Mouse (Mus musculus) adrenal gland, adult 2 months (tissue): ENCODE data around the gene Ece1. TPM values are rescaled to one million over a fixed set of nuclear protein-coding genes. Genes with fewer than 3 reads are reported as not detected.

Experiments
- DNase-seq: peaks from one replicate; pipeline ENCODE4 v3.0.0; 2021
- polyA plus RNA-seq: library from polyadenylated mRNA; depleted of rRNA; stranded (reverse); fragments of >200 nt; gene quantifications from 2 replicates; pipeline ENCODE4 v1.2.3, GENCODE M21; 2012
- total RNA-seq, 2 experiments: library from RNA; stranded (reverse); gene quantifications; 2 replicates each; pipeline ENCODE4 v1.2.3; 2021

Gene Ece1
- total and polyA plus RNA-seq, 3 experiments, result 228 to 424 (median 414) TPM

DNA sequence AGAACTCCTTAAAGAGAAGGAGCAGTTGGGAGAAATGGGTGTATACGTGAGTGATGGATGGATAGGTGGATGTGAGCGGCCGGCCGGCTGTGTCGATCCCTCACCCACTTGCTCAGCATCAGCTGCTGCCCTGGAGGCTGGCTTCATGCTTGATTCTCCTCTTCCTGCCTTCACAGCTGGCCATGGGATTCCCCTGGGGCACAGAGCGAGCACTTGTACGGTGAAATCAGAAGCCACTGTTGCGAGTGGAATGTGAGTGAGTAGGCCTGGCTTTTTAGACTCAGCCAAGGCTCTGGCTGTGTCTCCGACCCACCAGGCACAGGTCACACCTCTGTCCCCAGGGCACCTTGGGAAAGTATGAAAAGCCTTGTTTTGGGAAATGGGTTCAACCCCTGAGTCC, 20.6 kb downstream of the Ece1 start:
- no peak for DNase-seq

DNA sequence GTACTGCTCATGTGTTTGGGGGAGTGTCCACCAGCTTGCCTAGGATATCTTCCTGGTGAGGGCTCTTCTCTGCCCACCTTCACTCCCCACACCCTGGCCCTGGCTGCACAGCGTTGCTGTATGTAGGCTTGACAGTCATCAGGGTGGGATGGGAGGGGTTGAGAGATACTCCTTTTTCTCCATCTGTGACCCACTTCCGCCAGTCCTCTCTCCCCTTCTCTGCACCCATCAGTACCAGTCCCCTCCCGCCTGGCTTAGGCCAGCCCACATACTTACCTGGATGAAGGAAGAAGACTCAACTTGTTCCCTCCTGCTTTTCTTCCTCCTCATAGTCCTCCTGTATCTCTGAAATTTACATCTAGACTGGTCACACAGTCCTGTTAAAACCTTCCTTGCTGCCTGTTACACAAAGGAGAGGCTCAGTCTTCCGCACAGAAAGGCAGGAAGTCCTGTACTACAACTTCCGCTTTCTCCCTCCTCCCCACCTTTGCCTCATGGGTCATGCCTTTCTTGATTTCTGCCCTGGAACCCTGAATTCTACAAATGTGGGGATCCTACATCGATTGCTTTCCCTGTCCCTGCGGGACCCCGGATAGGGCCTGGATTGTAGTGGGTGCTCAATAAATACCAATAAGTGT, 21.6 kb downstream of the Ece1 start:
- no peak for DNase-seq

- no peak for DNase-seq
These were observed 25.4 kb downstream of the Ece1 start for GRCm38 (mm10) chr4:137887337-137887992.

DNA sequence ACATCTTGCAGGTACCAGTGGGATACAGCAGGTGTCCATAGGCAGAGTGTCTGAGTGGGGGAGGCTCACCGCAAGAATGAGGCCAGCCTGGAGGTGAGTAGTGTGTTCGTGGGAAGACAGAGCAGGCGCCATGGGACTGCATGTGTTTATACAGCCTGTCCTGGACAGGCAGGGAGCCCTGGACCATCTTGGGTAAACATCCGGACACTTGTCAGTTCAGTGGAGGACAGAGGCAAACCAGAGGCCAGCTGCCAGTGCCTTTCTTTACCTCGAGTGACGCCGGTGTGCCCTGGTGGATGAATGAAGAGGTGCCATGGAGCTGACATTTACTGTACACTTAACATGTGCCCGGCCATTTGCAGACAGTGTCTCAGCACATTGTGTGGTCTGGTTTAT, 26.0 kb downstream of the Ece1 start:
- no peak for DNase-seq

- peak; percentile 83 for DNase-seq
These were observed 28.6 kb downstream of the Ece1 start for GRCm38 (mm10) chr4:137890596-137890995.

GRCm38 (mm10) chr4:137891553-137892145, 29.6 kb downstream of the Ece1 start:
- no peak for DNase-seq

- no peak for DNase-seq
These were observed 30.7 kb downstream of the Ece1 start for GRCm38 (mm10) chr4:137892713-137893242.

DNA sequence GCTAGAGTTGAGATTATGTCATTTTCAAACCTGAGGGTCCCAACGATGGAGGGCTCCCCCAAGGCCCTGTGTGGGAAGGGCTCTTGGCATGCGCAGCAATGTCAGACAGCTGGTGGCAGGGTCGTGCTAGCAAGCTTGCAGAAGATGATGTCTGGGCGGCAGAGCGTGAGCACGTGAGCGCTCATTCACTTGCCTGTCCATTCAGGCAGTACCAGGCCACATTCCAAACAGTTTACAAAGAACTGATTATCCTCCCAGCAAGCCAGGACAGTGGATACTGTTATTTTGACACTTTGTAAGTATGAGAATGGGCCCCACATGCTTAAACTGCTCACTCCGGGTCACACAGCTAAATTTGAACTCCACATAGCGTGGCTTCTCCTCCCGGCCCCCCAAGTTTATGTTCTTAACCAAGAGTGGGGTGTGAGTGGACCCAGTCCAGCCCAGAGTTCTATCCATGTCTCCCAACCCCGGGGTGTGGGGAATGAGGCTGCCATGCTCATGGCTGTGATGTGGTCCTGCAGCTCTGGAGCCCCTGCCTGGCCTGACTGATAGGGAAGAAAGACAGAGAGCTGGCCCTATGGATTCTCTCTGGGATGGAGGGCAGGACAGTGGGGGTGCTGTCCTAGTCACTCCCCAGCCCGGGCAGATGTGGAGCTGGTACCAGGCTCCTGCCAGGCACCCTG, 34.7 kb downstream of the Ece1 start:
- no peak for DNase-seq

- peak; percentile 88 for DNase-seq
These were observed 35.2 kb downstream of the Ece1 start for GRCm38 (mm10) chr4:137897298-137897612.

DNA sequence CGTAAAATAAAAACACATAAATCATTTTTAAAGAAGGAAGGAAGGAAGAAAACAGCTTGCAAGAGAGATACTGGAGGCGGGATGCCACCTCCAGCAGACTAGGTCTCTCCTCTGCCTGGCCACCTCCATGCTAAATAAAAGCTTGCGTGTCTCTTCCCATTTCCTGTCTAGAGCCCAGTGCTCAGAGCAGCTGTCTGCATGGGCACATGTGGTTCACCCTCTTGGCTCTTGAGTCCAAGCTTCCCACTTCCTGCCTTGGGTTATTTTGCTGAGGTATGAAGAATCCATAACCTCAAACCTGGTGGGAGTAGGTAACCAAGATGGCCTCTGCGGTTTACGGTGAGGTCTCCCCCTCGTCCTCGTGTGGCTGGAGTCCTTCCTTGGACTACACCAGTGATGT, 36.5 kb downstream of the Ece1 start:
- no peak for DNase-seq

GRCm38 (mm10) chr4:137902268-137902667, 40.2 kb downstream of the Ece1 start:
- DNase-seq, result no peak

- DNase-seq, result no peak
These were observed 40.8 kb downstream of the Ece1 start for GRCm38 (mm10) chr4:137902873-137903272.

GRCm38 (mm10) chr4:137904956-137905551, 43.0 kb downstream of the Ece1 start:
- DNase-seq, result no peak

- no peak for DNase-seq
These were observed 45.9 kb downstream of the Ece1 start for GRCm38 (mm10) chr4:137907979-137908378.

- no peak for DNase-seq
These were observed 46.5 kb downstream of the Ece1 start for GRCm38 (mm10) chr4:137908489-137908888.

- DNase-seq, result no peak
These were observed 46.9 kb downstream of the Ece1 start for GRCm38 (mm10) chr4:137908915-137909314.

DNA sequence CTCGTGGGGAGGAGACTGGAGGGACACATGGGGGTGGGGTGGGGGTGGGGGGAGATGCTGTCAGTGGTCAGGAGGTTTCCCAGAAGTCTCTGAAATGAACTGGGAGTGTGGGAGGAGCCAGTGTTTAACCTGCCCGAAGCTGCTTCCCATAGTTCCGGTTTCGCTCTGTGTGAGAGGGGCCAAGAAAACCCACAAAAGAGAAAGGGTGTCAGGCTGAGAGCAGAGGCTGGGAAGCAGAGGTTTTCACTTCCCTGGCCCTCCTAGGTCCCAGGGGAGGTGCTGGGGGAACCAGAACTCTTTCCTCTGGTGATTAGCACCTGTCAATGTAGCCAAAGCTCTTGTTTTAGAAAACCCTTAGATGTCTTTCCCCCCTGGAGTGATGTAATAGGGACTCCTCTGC, 47.4 kb downstream of the Ece1 start:
- DNase-seq, result no peak

- peak; percentile 59 for DNase-seq
These were observed 48.5 kb downstream of the Ece1 start for GRCm38 (mm10) chr4:137910382-137911009.

DNA sequence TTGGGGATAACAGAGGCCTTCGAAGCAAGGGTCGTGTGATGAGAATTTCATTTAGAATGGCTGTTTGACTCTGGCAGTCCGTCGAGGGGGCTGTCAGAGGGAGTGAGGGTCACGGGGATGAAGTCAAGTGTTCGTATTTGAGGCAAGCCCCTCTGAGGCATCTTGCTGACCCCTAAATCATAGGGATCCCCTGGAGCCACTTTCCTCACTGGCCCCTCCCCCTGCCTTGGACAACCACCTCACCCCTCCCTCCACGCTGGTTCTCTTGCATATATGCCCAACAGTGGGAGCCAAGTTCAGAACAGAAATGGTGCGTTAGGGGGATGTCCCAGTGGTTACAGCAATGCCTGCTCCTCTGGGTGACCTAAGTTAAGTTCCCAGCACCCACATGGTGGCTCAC, 49.6 kb downstream of the Ece1 start:
- no peak for DNase-seq

GRCm38 (mm10) chr4:137912768-137913305, 50.8 kb downstream of the Ece1 start:
- DNase-seq, result no peak

DNA sequence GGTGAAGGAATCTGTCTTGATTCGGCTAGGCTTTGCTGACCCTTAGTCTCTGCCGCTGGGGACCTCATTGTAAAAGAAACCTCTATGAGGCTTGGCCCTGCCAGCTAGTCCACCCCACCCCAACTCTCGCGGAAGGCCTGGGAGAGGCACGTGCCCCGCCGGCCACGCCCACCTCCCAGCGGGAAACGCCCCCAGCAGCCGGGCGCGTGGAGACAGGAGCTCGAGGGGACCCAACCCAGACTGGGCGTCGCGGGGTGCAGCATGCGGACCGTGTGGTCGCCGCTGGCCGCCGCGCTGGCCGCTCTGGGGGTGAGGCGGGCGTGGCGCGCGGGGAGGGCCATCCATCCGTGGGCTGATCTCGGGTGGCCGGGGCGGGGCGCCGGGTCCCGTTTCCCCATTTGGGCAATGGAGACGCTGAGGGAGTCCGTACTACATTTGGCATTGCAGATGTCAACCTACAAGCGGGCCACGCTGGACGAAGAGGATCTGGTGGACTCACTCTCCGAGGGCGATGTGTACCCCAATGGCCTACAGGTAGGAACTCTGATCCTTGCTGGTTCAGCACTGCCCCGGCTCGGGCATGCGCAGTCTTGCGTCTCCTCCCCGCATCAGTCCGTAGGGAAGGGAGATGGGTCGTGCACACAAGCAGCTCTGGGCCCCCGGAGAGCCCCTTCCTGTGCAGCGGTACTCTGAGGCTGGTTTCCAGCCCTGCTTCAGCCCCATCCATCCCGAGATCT, 51.5 kb downstream of the Ece1 start:
- peak; percentile 88 for DNase-seq
